Mouse (Mus musculus): Measurements from ENCODE around the gene D16Ertd472e.

DNA sequence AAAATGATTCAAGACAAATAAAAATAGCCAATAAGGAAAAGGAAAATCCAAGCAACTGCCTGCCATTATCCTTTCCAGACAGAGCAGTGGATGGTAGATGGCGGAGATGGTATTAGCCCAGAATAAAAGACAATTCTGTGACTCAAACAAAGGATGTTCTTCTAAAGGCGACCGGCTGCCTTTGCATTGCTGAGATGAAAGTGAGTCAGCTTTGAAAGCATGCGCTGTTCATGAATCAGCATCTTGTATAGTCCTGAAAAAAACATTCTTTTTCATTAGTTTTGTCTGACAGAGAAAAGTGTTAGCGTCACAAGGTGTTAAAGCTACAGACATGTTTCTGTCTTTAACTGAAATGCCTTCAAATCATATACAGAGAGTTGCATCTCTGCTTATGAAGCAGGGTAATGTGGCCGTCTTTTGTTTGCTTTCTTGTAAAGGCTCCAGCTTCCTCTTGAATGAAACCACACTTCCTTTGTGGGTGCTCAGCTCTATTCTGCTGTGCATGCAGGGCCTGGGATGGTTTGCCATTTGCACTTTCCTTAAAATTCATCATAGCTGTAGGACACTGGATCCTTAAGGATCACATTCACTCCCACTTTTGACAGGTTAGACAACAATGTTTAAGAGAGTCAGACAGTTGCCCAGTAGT, 44.4 kb downstream of the D16Ertd472e start:
- no peak for TF ChIP-seq POLR2A (IDR thresholded peaks at IDR 0.05; ENCODE audit: control insufficient read depth, low read depth, low read length)
- no peak for TF ChIP-seq CTCF (IDR thresholded peaks at IDR 0.05; ENCODE audit: control insufficient read depth, insufficient read depth, insufficient replicate concordance, low read depth, low read length)
